Mouse (Mus musculus): ENCODE measurements around the gene Erc2. TPM values are rescaled to one million over a fixed set of nuclear protein-coding genes. Genes with fewer than 3 reads are reported as not detected.

Gene Erc2
- total RNA-seq, 2 experiments from 2014 or later, result 5.0 to 8.5 TPM

- DNase-seq (ENCODE audit: low spot score in 2 of 2), result no peak
These were observed 794.8 kb downstream of the Erc2 start for GRCm38 (mm10) chr14:28417019-28417418.

DNA sequence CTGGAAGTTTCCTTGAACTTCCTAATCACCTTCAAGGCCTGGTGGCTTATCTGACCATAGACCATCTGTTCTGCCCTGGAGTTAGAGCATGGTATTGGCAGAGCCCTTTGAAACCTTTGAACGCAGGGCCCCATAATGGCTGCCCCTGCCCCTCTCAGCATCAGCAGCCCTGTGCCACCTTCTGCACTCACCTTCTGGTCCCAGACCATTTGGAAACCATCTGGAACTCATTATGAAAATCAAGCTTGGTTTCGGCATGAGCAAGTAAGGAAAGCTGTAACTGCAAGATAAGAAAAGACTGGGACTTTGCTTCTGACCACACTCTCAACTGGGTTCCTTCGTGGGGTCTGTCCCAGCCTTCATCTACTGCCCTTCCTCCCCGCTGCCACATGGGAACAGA lies 796.3 kb downstream of the Erc2 start:
- no peak for DNase-seq (ENCODE audit: low spot score in 2 of 2)

DNA sequence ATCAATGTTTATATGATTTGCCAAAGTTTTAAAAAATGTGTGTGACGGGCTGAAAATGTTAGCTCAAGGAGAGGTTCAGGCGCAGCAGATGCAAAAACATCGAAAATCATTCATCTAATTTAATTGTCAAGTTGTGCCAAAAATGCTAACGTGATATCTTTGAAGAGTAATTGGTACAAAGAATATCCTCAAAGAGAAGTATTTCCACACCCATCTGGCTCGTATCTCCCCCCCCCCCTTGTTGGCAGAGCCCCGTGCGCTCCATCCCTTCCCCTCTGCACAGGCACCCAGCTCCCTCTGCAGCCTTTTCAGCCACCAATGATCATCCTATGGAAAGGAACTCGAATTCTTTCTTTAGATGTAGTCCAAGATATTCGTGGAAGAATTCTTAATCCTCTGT lies 797.0 kb downstream of the Erc2 start:
- DNase-seq (ENCODE audit: low spot score in 2 of 2), result peak in 1 of 2 experiments; percentile 5

- DNase-seq (ENCODE audit: low spot score in 2 of 2), result peak in 1 of 2 experiments; percentile 17
These were observed 798.4 kb downstream of the Erc2 start for GRCm38 (mm10) chr14:28420596-28420995.

GRCm38 (mm10) chr14:28426610-28427009 lies 804.4 kb downstream of the Erc2 start:
- no peak for DNase-seq (ENCODE audit: low spot score in 2 of 2)

DNA sequence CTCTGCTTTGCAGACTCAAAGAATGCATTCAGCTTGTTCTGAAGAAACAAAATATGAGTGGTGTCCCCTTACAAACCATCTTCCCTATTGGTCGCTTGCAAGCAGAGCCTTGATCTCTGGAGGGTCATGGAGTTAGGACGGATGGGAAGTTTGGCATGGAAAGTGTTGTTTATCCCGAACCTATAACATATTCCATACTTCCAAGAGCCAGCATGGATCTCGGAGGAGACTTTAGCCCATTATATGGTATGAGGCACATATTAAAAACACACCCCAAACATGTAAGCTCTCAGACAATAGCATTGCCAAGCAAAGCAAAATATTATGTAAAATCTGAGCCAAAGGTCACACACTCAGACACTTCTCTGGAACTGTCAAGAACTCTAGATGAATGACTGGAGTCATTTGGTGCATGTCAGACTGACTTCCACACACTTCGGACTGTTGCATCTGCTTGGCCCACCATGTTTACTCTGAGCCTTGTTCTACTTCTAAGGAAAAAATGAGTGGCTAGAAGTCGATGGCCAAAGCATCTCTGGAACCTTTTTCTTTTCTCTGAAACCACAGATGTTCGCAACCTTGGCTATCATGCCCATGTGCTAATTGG lies 809.6 kb downstream of the Erc2 start:
- no peak for DNase-seq (ENCODE audit: low spot score in 2 of 2)

- DNase-seq (ENCODE audit: low spot score in 2 of 2), result no peak
These were observed 812.8 kb downstream of the Erc2 start for GRCm38 (mm10) chr14:28434996-28435395.

- no peak for DNase-seq (ENCODE audit: low spot score in 2 of 2)
These were observed 816.9 kb downstream of the Erc2 start for GRCm38 (mm10) chr14:28439171-28439570.

DNA sequence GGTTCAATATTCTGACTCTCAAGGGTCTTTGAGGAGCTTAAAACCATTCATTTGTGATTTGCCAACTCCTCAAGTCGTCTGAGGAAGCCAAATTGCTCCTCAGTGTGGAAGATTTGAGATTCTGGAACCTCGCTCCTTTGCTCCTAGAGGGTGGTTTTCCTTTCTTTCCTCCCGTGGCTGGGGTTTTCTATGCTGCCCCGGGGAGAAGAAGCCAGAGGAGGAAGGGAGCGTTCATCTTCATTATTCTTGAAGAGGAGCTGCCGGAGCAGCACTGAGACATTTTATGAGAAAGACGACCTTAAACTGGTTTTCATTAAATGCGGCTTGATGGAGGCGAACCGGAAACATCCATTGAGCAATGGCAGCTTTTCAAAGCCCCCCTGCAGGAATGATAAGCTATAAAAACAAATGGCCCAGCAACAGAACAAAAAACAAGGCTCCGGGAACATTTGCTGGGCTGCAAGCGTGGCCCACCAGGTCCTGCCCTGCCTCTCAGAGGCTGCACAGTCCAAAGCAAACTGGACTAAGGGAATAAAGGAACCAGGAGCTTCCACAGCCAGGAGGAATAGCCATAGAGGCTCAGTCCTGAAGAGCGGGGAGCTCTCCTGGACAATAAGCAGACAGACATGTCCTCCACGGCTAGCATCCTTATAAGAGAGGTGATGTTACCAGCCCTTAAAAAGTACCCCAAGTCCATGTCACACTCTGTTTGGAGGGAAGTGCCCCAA lies 819.2 kb downstream of the Erc2 start:
- DNase-seq (ENCODE audit: low spot score in 2 of 2), result no peak

DNA sequence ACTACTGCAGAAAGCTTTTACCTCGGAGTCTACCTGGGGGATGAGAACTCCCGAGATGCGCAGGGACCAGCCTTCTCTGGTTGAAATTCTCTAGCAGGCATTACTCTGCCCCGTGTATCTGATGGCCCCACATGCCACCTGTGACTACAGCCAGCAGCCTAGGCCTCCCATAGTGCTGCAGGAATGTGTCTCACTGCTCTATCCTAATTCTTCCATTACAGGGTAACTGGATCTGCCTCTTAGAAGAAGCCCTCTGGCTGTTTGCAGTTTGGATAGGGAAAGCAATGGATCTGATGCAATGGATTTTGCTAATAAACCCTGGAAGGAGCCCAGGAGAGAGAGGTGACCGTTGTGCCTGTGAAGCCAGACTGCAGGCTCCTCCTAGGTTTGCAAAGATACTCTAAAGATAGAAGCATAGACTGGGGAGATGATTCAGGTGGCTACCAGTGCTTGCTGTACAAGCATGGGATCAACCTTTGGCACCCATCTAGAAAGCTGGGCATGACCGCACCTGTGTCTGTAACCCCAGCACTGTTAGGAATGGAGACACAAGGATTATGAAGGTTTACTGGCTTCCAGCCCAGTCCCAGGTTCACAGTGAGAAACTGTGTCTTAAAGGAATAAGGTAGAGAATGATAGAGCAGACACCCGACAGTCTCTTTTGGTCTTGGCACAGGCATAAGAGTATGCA lies 821.2 kb downstream of the Erc2 start:
- DNase-seq (ENCODE audit: low spot score in 2 of 2), result no peak

GRCm38 (mm10) chr14:28445737-28446136 lies 823.5 kb downstream of the Erc2 start:
- no peak for DNase-seq (ENCODE audit: low spot score in 2 of 2)

DNA sequence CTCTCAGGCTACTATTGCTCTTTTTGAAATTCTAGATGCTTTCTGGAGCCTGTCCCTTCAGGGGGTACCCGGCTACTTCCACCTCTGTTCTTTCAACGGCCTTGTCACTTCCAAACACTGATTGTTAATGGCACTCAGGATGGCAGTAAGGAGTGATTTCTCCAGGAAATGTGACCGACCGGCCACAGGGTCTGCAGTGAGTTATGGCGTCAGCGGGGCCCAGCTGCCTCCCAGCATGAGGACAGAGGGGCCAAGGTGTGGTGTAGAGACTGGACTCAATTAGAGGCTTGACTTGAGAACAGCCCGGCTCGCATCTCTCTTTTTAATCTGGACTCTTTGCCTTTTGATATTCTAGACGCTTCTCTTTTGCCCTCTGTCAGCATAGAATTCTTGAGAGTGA lies 829.5 kb downstream of the Erc2 start:
- DNase-seq (ENCODE audit: low spot score in 2 of 2), result no peak

GRCm38 (mm10) chr14:28456372-28457076 lies 834.3 kb downstream of the Erc2 start:
- DNase-seq (ENCODE audit: low spot score in 2 of 2), result peak in 1 of 2 experiments; percentile 48

GRCm38 (mm10) chr14:28457428-28457827 lies 835.2 kb downstream of the Erc2 start:
- no peak for DNase-seq (ENCODE audit: low spot score in 2 of 2)

GRCm38 (mm10) chr14:28467956-28468355 lies 845.7 kb downstream of the Erc2 start:
- DNase-seq (ENCODE audit: low spot score in 2 of 2), result no peak

DNA sequence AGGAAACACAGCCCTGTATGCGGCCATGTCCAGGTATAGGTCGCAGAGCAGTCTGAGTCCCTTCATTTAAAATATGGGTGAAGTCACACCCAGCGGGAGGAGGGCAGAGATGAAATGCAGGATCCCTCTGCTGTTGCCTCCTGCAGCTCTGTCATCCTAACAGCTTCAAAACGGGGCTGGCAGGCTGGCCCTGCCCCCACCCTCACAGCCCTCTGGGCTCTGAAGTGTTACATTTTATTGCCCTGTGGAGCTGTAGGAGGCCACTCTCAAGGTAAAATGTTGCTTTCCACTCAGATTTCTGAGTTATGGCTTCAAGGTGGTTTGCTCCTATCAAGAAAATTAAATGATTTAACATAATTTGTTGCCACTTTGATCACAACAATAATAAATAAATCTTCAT lies 847.5 kb downstream of the Erc2 start:
- DNase-seq (ENCODE audit: low spot score in 2 of 2), result no peak

DNA sequence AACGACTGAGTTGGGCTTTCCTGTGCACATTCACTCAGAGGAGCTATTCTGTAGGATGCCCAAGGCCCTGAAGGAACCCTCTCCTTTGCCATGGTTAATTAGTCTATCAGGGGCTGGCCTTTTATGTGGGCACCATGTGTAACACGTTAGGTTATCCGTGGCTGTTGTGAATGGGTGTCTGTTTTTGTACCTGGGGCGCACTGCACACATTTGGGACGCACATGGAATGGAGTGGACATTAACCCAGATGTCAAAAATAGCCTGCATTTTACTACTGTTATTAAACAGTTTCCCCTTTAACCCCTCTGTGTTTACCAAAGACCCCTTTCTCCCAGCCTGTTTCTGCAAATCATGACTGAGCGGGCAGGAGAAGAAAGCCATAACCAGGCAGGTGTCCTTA lies 848.0 kb downstream of the Erc2 start:
- DNase-seq (ENCODE audit: low spot score in 2 of 2), result no peak

DNA sequence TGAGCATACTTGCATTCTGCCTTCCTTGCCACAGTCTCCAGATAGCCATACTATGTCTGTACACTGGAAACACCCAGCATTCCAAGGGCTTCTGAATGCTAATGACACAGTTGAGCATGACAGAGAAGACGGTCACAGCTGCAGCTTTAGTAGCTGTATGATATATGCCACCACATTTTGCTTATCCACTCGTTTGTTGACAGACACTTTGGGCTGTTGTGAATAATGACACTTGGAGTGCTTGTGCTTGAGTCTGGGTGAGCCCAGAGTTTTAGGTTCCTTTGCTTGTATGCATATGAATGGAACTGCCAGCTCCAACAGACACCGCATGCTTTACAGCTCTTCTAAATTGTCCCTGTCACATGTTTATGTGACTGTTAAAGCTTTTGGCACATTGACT lies 852.8 kb downstream of the Erc2 start:
- no peak for DNase-seq (ENCODE audit: low spot score in 2 of 2)

DNA sequence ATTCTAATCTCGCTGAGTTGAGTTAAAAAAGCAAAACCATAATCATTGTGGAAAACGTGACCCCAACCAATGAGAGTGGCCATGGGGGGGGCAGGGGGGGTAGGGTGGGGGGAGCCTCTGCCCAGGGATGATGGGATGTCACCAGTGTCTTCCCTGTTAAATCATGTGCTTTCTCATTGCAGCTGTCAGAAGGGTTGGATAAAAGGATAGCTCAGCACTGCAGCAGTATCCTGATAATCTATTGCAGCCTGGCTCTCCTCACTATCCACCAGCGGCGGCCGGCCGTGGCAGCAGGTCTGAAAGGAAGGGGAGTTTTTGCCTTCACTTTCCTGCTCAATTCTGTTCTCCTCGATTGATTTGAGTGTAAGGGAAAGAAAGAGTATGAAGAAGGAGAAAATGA lies 853.2 kb downstream of the Erc2 start:
- no peak for DNase-seq (ENCODE audit: low spot score in 2 of 2)

DNA sequence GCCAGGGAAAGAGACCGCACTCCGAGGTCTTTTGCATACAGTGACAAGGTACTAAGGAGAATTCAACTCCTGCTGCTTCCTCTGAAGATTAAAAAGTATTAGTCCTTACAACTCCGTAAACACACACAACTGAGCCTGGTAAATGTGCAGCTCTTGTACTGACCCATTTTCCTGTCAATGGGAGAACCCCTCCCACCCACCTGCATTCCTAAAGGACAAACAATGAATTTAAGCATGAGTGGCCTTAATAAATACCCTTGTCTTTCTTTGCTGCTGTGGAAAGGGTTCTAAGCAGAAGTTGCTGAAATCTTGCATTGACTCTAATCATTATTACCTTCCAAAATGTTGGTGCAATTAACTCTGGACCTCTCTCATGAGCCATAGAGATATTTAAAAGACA lies 854.5 kb downstream of the Erc2 start:
- DNase-seq (ENCODE audit: low spot score in 2 of 2), result no peak

- no peak for DNase-seq (ENCODE audit: low spot score in 2 of 2)
These were observed 858.6 kb downstream of the Erc2 start for GRCm38 (mm10) chr14:28480866-28481265.

DNA sequence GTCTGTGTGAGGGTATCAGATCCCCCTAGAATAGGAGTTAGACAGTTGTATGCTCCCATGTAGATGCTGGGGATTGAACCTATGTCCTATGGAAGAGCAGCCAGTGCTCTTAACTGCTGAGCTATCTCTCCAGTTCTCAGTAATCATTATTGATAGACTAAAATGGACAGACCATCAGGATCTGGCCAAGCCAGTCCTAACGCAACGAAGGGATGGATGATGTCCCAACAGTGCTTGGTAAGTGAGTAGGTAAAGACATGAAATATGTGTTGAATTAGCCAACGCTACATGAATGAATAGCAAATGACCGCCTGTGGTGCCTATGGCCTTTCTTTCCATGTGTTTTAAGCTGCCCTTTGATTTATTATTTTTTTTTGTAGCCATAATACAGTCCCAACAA lies 871.6 kb downstream of the Erc2 start:
- DNase-seq (ENCODE audit: low spot score in 2 of 2), result no peak

Measured in adrenal gland, adult 18-20 months (tissue).